Mouse (Mus musculus) ES-E14 (cell line): ENCODE data around the gene Mdc1. TPM values are rescaled to one million over a fixed set of nuclear protein-coding genes. Genes with fewer than 3 reads are reported as not detected.

ENCODE experiments used
- DNase-seq: peaks from one replicate; pipeline ENCODE4 v3.0.0-alpha.2; 2013; ENCODE audit warnings: low read depth, low spot score
- H3K27ac ChIP-seq: 2 replicates; pipeline ENCODE4 v1.5.1; 2012; ENCODE audit warnings: low read depth, mild to moderate bottlenecking, low read length, moderate library complexity, mixed read lengths; ENCODE audit not compliant: poor library complexity, insufficient read depth, severe bottlenecking
- H3K36me3 ChIP-seq: 2 replicates; pipeline ENCODE4 v1.6.1; 2012; ENCODE audit warnings: mild to moderate bottlenecking, low read length, moderate library complexity, mixed read lengths; ENCODE audit not compliant: control insufficient read depth, poor library complexity, insufficient read depth, severe bottlenecking
- H3K4me1 ChIP-seq, 2 experiments: fragments of 150-350 bp in 1 of 2; sonication (generic) in 1 of 2; 2 replicates each; pipeline ENCODE4 v1.6.1; 2012; ENCODE audit warnings: low read length in 2 of 2, mild to moderate bottlenecking in 1 of 2, mixed read lengths in 1 of 2; ENCODE audit not compliant: control insufficient read depth in 2 of 2, insufficient read depth in 2 of 2, poor library complexity in 1 of 2
- H3K4me3 ChIP-seq, 2 experiments: fragments of 150-350 bp in 1 of 2; sonication (generic) in 1 of 2; 2 replicates each; pipeline ENCODE4 v1.5.1; 2012; ENCODE audit warnings: low read length in 2 of 2, low read depth in 1 of 2, mild to moderate bottlenecking in 1 of 2, mixed read lengths in 1 of 2; ENCODE audit not compliant: insufficient read depth in 1 of 2, poor library complexity in 1 of 2, severe bottlenecking in 1 of 2
- H3K9ac ChIP-seq: 2 replicates; pipeline ENCODE4 v1.6.1; 2012; ENCODE audit warnings: low read depth, mild to moderate bottlenecking, low read length, mixed read lengths; ENCODE audit not compliant: poor library complexity, insufficient read depth, severe bottlenecking
- H3K9me3 ChIP-seq: fragments of 150-350 bp; sonication (generic); 2 replicates; pipeline ENCODE4 v1.6.1; 2012; ENCODE audit warnings: low read depth, mild to moderate bottlenecking, low read length; ENCODE audit not compliant: control insufficient read depth, insufficient read depth
- CHD2 ChIP-seq: IDR thresholded peaks from 2 replicates; pipeline ENCODE4 v1.6.1; 2014; ENCODE audit warnings: mild to moderate bottlenecking, low read depth, low read length, inconsistent platforms
- HCFC1 ChIP-seq: IDR thresholded peaks from 2 replicates; pipeline ENCODE4 v1.6.1; 2012; ENCODE audit warnings: low read length, inconsistent platforms, borderline replicate concordance; ENCODE audit not compliant: insufficient read depth
- MAFK ChIP-seq: IDR thresholded peaks from 2 replicates; pipeline ENCODE4 v1.6.1; 2014; ENCODE audit warnings: mild to moderate bottlenecking, low read depth, low read length, inconsistent platforms; ENCODE audit not compliant: insufficient read depth
- ZC3H11A ChIP-seq: IDR thresholded peaks from 2 replicates; pipeline ENCODE4 v1.6.1; 2012; ENCODE audit warnings: low read depth, mild to moderate bottlenecking, inconsistent platforms, low read length, borderline replicate concordance
- ZNF384 ChIP-seq: IDR thresholded peaks from 2 replicates; pipeline ENCODE4 v1.6.1; 2012; ENCODE audit warnings: low read depth, low read length, inconsistent platforms
- in situ Hi-C, 2 experiments: fragments of 600-800 bp; cut with MboI; formaldehyde crosslinking; loops; one replicate each; pipeline ENCODE4 v1.15.1; 2025; ENCODE audit warnings: low sequenced_read_pairs in 2 of 2, inconsistent platforms in 1 of 2; ENCODE audit not compliant: unreplicated experiment in 2 of 2
- total RNA-seq: library from RNA; depleted of rRNA; stranded (reverse); fragments of 300-350 nt; gene quantifications from 2 replicates; pipeline ENCODE4 v1.2.3, GENCODE M21; 2012

Gene Mdc1
- total RNA-seq, 1 experiment: 23.8 TPM

- in situ Hi-C loops: no loop called here
- TF ChIP-seq ZC3H11A (no peak), ZNF384 (no peak), MAFK (no peak), HCFC1 (no peak), CHD2 (no peak)
- no peaks in the 10 kb centered on the region for H3K36me3 ChIP-seq
- H3K27ac ChIP-seq: no peak overlapping the region
- H3K9me3 ChIP-seq: no peaks in the 10 kb centered on the region
- peaks cover 4 to 12% of the 10 kb centered on the region in 2 experiments; a peak in 3 of 4 replicates for H3K4me1 ChIP-seq
- no peak overlapping the region for H3K4me3 ChIP-seq
- no peak overlapping the region for H3K9ac ChIP-seq
- DNase-seq: no peak
Observed at GRCm38 (mm10) chr17:35816686-35817085, 24.6 kb upstream of the Mdc1 start.

GRCm38 (mm10) chr17:35817226-35817625 is 24.1 kb upstream of the Mdc1 start:
- Histone ChIP-seq H3K9ac (no peak overlapping the region), H3K4me1 (peaks cover 4 to 12% of the 10 kb centered on the region in 2 experiments; a peak in 3 of 4 replicates), H3K9me3 (no peaks in the 10 kb centered on the region), H3K4me3 (no peak overlapping the region), H3K27ac (no peak overlapping the region), H3K36me3 (no peaks in the 10 kb centered on the region)
- in situ Hi-C loops: no loop called here
- no peak for DNase-seq
- TF ChIP-seq ZC3H11A: no peak
- TF ChIP-seq CHD2: no peak
- no peak for TF ChIP-seq MAFK
- no peak for TF ChIP-seq HCFC1
- TF ChIP-seq ZNF384: no peak

- TF ChIP-seq ZNF384: no peak
- TF ChIP-seq HCFC1: no peak
- no peak for TF ChIP-seq CHD2
- no peak for TF ChIP-seq ZC3H11A
- TF ChIP-seq MAFK: no peak
- Histone ChIP-seq H3K4me1 (peaks cover 4 to 8% of the 10 kb centered on the region in 2 experiments; a peak in 2 of 4 replicates), H3K9ac (no peak overlapping the region), H3K27ac (no peak overlapping the region), H3K4me3 (no peak overlapping the region), H3K9me3 (no peaks in the 10 kb centered on the region), H3K36me3 (no peaks in the 10 kb centered on the region)
- in situ Hi-C loops: no loop called here
- DNase-seq: no peak
Observed at GRCm38 (mm10) chr17:35820111-35820510, 21.2 kb upstream of the Mdc1 start.

- TF ChIP-seq MAFK: no peak
- TF ChIP-seq HCFC1: peak; percentile 55; the same call in 1 of the 2 replicates
- TF ChIP-seq ZC3H11A: no peak
- TF ChIP-seq ZNF384: no peak
- H3K27ac ChIP-seq: no peak within 1 kb of the TSS
- H3K36me3 ChIP-seq: peaks cover 8% of the 10 kb centered on the region
- in situ Hi-C loops: no loop called here
- no peaks in the 10 kb centered on the region for H3K9me3 ChIP-seq
- peak; percentile 78 for DNase-seq
- H3K4me1 ChIP-seq: peaks cover 4 to 8% of the 10 kb centered on the region in 2 experiments; a peak in 2 of 4 replicates
- H3K9ac ChIP-seq: peak within 1 kb of the TSS; percentile 68
- peak within 1 kb of the TSS; percentile 71 to 77 for H3K4me3 ChIP-seq
Observed at GRCm38 (mm10) chr17:35821439-35822430, 19.6 kb upstream of the Mdc1 start, which contains the start of gene Ier3. Gene Ier3 (plus strand): TSS chr17:35821684.
